9 mouse cellular contexts compared by ENCODE assay signal in the genomic region with DNA sequence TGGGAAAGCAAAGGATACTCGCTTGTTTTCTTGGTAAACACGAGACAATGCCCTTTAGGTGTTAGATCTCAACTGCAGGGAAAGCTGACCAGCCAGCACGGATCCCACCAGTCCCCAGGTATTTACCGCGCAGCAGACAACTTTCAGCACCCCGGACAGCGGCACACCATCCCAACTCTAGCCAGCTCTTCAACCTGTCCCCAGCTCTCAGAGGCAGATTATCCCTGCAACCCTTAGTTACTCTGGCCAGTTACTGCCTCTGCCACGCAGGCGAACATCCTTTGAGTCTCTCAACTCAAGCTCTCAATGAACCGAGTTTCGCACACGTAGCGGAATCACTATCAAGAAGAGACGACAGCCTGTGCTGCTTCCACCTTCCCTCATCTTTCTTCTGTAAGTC. TPM values are rescaled to one million over a fixed set of nuclear protein-coding genes. Genes with fewer than 3 reads are reported as not detected.
DNase-seq lines count a peak whose midpoint lies in the region; ATAC-seq and TF ChIP-seq lines count a peak whose summit lies in the region.
"Had no signal": no experiment of that assay in that cellular context is flagged by ENCODE, and none has a peak within 500 bp of the region (broad histone marks: within the 10 kb centered on the region; RNA-seq: fewer than 3 reads in every experiment).

No protein-coding gene starts in this region.

- peak; percentile 21 for ATAC-seq in hindbrain, postnatal 0 days
- no peak for ATAC-seq in midbrain, embryonic 11.5 days (ENCODE audit: low FRiP score)

- TF ChIP-seq CTCF in hindbrain, postnatal 0 days (IDR thresholded peaks at IDR 0.05; ENCODE audit: low read depth) = no peak

- no peaks in the 10 kb centered on the region for H3K9me3 ChIP-seq in forebrain, embryonic 10.5 days
- no peaks in the 10 kb centered on the region for H3K9me3 ChIP-seq in hindbrain, postnatal 0 days (ENCODE audit: low read length)
- H3K9me3 ChIP-seq in midbrain, embryonic 11.5 days (ENCODE audit: control insufficient read depth, low read length) = no peaks in the 10 kb centered on the region

- intact Hi-C loops in left cerebral cortex, postnatal 4 days (cut with DNase I) = no loop called here
- intact Hi-C loops in left cerebral cortex, postnatal 14 days (cut with DNase I) = loop anchor here (5.0 to 10.0 kb wide), 2 partner anchors 47 to 164 kb away; a partner anchor contains a TSS

- no peaks in the 10 kb centered on the region for H3K36me3 ChIP-seq in forebrain, embryonic 10.5 days (replicated peaks)
- H3K36me3 ChIP-seq in hindbrain, postnatal 0 days (ENCODE audit: insufficient read depth, low read length) = no peaks in the 10 kb centered on the region
- no peaks in the 10 kb centered on the region for H3K36me3 ChIP-seq in midbrain, embryonic 11.5 days (ENCODE audit: control insufficient read depth, insufficient read depth, low read length)

- peak overlapping the region; percentile 57 for H3K4me3 ChIP-seq in forebrain, embryonic 10.5 days
- H3K4me3 ChIP-seq in hindbrain, postnatal 0 days (ENCODE audit: low read length) = peak overlapping the region; percentile 70
- peak overlapping the region; percentile 41 for H3K4me3 ChIP-seq in midbrain, embryonic 11.5 days (ENCODE audit: low read depth, low read length)

- DNase-seq in left cerebral cortex, postnatal 4 days = peak; percentile 24
- DNase-seq in left cerebral cortex, postnatal 14 days (ENCODE audit: low spot score in 2 of 2) = no peak
- peak; percentile 14 for DNase-seq in adipocyte (ENCODE audit: low spot score)
- DNase-seq in forebrain, embryonic 10.5 days (ENCODE audit: extremely low spot score, low spot score) = peak; percentile 72
- peak; percentile 51 for DNase-seq in hindbrain, postnatal 0 days (ENCODE audit: low spot score)
- DNase-seq in midbrain, embryonic 11.5 days (ENCODE audit: low spot score, missing footprints) = peak; percentile 94
- peak; percentile 56 for DNase-seq in yolk sac, embryonic 10.5 days (ENCODE audit: low spot score)
- DNase-seq in thymus, postnatal 14 days = no peak

- H3K9ac ChIP-seq in hindbrain, postnatal 0 days (replicated peaks; ENCODE audit: low read length) = peak overlapping the region; percentile 86
- H3K9ac ChIP-seq in midbrain, embryonic 11.5 days (ENCODE audit: low read length) = no peak overlapping the region; the same call in 1 of the 2 replicates

- WGBS in forebrain, embryonic 10.5 days = 3% methylated on average over 14 of the region's 14 CpGs
- 2% methylated on average over 14 of the region's 14 CpGs for WGBS in hindbrain, postnatal 0 days
- 3% methylated on average over 14 of the region's 14 CpGs for WGBS in midbrain, embryonic 11.5 days

- H3K27me3 ChIP-seq in forebrain, embryonic 10.5 days (ENCODE audit: poor library complexity, severe bottlenecking) = peaks cover 43% of the 10 kb centered on the region
- H3K27me3 ChIP-seq in hindbrain, postnatal 0 days (ENCODE audit: insufficient read depth, low read length) = no peaks in the 10 kb centered on the region
- peaks cover 10% of the 10 kb centered on the region for H3K27me3 ChIP-seq in midbrain, embryonic 11.5 days (ENCODE audit: control insufficient read depth, insufficient read depth, low read length)

- H3K4me2 ChIP-seq in hindbrain, postnatal 0 days (ENCODE audit: low read depth, low read length) = peak overlapping the region; percentile 69
- H3K4me2 ChIP-seq in midbrain, embryonic 11.5 days = peak overlapping the region; percentile 89

- H3K27ac ChIP-seq in forebrain, embryonic 10.5 days = no peak overlapping the region
- H3K27ac ChIP-seq in hindbrain, postnatal 0 days = peak overlapping the region; percentile 79; the same call in 1 of the 2 replicates
- H3K27ac ChIP-seq in midbrain, embryonic 11.5 days (ENCODE audit: low read depth, low read length) = no peak overlapping the region

- H3K4me1 ChIP-seq in forebrain, embryonic 10.5 days = peaks cover 17% of the 10 kb centered on the region
- H3K4me1 ChIP-seq in hindbrain, postnatal 0 days (ENCODE audit: insufficient read depth, low read length) = no peaks in the 10 kb centered on the region
- H3K4me1 ChIP-seq in midbrain, embryonic 11.5 days (ENCODE audit: control insufficient read depth, insufficient read depth, low read length) = peaks cover 4% of the 10 kb centered on the region; the same call in 1 of the 2 replicates

RNA-seq across cellular contexts. Expression of a gene that starts 1.3 kb away (rescaled TPM):
- 10 to 100 TPM; 28.4 to 31.5 TPM for total RNA-seq in left cerebral cortex, postnatal 4 days (2021)
- 10 to 100 TPM; 36.4 to 42.7 TPM for total RNA-seq in left cerebral cortex, postnatal 14 days (2021)
- polyA plus RNA-seq in forebrain, embryonic 10.5 days (2016; fragmentation: Nextera tagmentation; extraction: Ambion mirVana) = 0.19 and 0.23 TPM in 2 replicates
- 20.9 and 23.6 TPM in 2 replicates for total RNA-seq in hindbrain, postnatal 0 days (2014; rRNA removed)
- polyA plus RNA-seq in hindbrain, postnatal 0 days (2015; fragmentation: Nextera tagmentation; extraction: Ambion mirVana) = 8.8 and 9.2 TPM in 2 replicates
- polyA plus RNA-seq in midbrain, embryonic 11.5 days (2014; fragmentation: Nextera tagmentation; extraction: Ambion mirVana) = 0.43 and 0.44 TPM in 2 replicates
- total RNA-seq: liver, adult 2 months had no signal
- polyA plus RNA-seq: liver, adult 2 months had no signal

Comparison
In these comparisons a context has a peak if more than half of its experiments do, and no peak if none do; other contexts are left out.
1. DNase-seq: peak in left cerebral cortex, postnatal 4 days (single experiment), adipocyte (single experiment), forebrain, embryonic 10.5 days (single experiment), hindbrain, postnatal 0 days (single experiment), midbrain, embryonic 11.5 days (single experiment) and yolk sac, embryonic 10.5 days (single experiment); none in left cerebral cortex, postnatal 14 days (0 of 2) and thymus, postnatal 14 days (single experiment).
2. Peak in every context shown above with its lines, with median percentiles within 50 percentile points of each other: H3K4me3 ChIP-seq.